Mouse (Mus musculus) CH12.LX (cell line): ENCODE data around the gene Spryd4.

Source experiments
- CTCF ChIP-seq, 2 experiments: IDR thresholded peaks in 1 of 2; conservative IDR thresholded peaks in 1 of 2; 2 replicates each; pipeline ENCODE4 v1.5.1; 2011 to 2012; ENCODE audit warnings: low read depth in 2 of 2, low read length in 2 of 2, improper control_type of control experiment in 1 of 2, inconsistent platforms in 1 of 2, mild to moderate bottlenecking in 1 of 2, moderate library complexity in 1 of 2
- E2F4 ChIP-seq: IDR thresholded peaks from 2 replicates; pipeline ENCODE4 v1.6.1; 2011; ENCODE audit warnings: low read depth, low read length, improper control_type of control experiment; ENCODE audit not compliant: insufficient replicate concordance
- EP300 ChIP-seq: IDR thresholded peaks from 2 replicates; pipeline ENCODE4 v1.6.1; 2011; ENCODE audit warnings: low read length, improper control_type of control experiment
- HCFC1 ChIP-seq: IDR thresholded peaks from 2 replicates; pipeline ENCODE4 v1.6.1; 2012; ENCODE audit warnings: low read depth, mild to moderate bottlenecking, inconsistent platforms, low read length, improper control_type of control experiment
- MAFK ChIP-seq: IDR thresholded peaks from 2 replicates; pipeline ENCODE4 v1.6.1; 2011; ENCODE audit warnings: low read length, improper control_type of control experiment; ENCODE audit not compliant: insufficient replicate concordance
- MAX ChIP-seq: IDR thresholded peaks from 2 replicates; pipeline ENCODE4 v1.6.1; 2011; ENCODE audit warnings: low read length, improper control_type of control experiment
- MXI1 ChIP-seq: IDR thresholded peaks from 2 replicates; pipeline ENCODE4 v1.6.1; 2011; ENCODE audit warnings: mild to moderate bottlenecking, low read depth, low read length, improper control_type of control experiment
- TCF12 ChIP-seq: IDR thresholded peaks from 2 replicates; pipeline ENCODE4 v1.6.1; 2014; ENCODE audit warnings: low read depth, mild to moderate bottlenecking, inconsistent platforms, low read length, improper control_type of control experiment
- USF2 ChIP-seq: conservative IDR thresholded peaks from 2 replicates; pipeline ENCODE4 v1.6.1; 2011; ENCODE audit warnings: low read depth, low read length, improper control_type of control experiment

GRCm38 (mm10) chr10:128253677-128254255 is 42.2 kb upstream of the Spryd4 start, which contains the start of gene Apon:
- TF ChIP-seq E2F4: no peak
- no peak for TF ChIP-seq CTCF (conservative IDR thresholded peaks at IDR 0.05 in 1 of 2, IDR thresholded peaks at IDR 0.05 in 1 of 2; ENCODE audit: low read depth in 2 of 2, low read length in 2 of 2)
- TF ChIP-seq USF2: no peak
- TF ChIP-seq MAFK: no peak
- no peak for TF ChIP-seq TCF12
- TF ChIP-seq MXI1: no peak
- TF ChIP-seq EP300: no peak
- TF ChIP-seq MAX: no peak
- TF ChIP-seq HCFC1: no peak
